Mouse (Mus musculus) erythroblast, adult 5-6 weeks (primary cell): Measurements from ENCODE around the gene Akr1c13. TPM values are rescaled to one million over a fixed set of nuclear protein-coding genes. Genes with fewer than 3 reads are reported as not detected.

Source experiments
- ATAC-seq: replicated peaks from 2 replicates; pipeline ENCODE4 v1.8.0; 2016; ENCODE audit warnings: moderate number of reproducible peaks, mild to moderate bottlenecking, moderate TSS enrichment, inconsistent platforms; ENCODE audit not compliant: poor library complexity, low FRiP score, severe bottlenecking
- total RNA-seq, 2 experiments: library from RNA; stranded (forward) in 1 of 2; stranded (reverse) in 1 of 2; fragments of 150-400 nt in 1 of 2; fragments of 200-764, 138-1000 nt in 1 of 2; gene quantifications; 2 replicates each; pipeline versions ENCODE4 v1.2.3 to v1.2.4; 2015 to 2017; ENCODE audit warnings: low replicate concordance in 2 of 2

Akr1c13 gene
- total RNA-seq, 2 experiments from 2014 or later: 2.7 to 12.1 TPM

DNA sequence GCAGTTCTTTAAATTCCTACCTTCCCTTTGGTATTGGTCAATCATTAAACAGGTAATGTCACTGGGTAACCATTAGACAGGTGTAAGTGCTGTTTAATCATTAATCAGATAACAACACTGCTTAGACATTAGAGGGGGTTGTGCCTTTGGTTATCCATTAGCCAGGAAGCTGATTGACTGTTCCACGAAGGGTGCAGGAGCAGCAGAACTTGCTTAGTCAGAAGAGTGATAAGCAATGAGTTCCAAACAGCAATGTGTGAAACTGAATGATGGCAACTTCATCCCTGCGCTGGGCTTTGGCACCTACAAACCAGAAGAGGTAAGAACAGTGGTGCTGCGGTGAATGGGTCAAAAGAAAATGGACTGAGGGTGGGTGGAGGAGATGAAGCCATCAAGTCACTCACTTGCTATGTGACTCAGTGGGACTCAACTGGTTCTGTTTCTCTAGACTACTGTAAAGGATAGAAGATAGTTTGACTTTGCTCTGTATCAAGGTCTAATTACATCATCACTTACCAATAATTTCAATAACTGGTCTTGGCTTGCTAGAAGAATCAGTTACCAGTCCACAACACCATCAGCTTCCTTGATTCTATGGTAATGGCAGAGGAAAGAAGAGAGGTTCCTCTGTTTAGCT lies 42.7 kb downstream of the Akr1c13 start:
- ATAC-seq: no peak

DNA sequence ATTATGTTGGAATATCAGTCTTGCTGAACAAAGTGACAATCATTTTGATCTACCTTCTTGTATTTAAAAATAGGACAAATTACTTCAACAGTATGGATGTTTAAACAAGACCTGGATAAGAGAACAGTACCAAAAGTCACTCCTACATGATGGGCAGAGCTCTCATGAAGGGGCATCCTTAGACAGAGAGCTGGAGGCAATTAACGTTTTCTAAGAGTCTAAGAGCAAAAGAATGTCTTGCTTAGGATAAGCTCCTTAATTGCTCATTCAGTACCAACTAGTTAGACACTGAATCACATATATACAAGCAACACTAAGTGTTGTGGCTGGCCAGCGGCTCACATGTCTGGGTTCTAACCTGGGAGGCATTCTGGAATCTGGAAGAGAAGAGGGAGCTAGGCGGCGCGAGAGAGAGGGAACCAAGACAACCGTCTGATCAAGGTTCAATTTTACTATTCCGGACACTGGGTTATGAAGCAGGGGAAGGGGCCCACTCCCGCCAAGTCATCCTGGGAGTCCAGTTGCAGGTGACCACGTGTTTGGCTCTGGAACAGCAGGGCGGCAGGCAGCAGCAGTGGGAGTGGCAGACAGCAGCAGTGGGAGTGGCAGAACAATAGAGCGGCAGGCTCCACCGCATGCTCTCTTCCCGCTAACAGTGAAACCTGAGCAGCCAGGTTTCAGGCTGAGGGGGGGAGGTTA lies 54.1 kb downstream of the Akr1c13 start:
- ATAC-seq: no peak

DNA sequence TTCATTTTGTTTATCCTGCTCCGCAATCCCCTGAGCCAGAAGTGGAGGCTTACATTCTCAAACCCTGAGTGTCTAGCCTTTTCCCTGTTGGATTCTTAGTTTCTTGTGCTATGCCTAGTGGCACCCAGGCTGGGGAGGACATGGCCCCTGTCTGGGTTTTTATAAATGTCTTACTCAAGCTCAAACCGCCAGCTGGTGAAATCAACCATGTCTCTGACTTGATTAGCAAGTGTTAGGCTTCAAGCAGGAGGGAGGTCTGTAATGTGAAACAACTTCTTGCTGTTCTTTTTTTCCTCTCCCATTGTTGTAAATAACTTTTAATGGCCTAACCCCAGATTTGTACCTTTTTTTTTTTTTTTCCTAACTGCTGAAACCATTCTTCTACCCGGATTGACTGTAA lies 58.4 kb downstream of the Akr1c13 start:
- ATAC-seq: no peak

Other genes starting within 250 kb of the Akr1c13 start
- not detected in 2 replicates for gene Ucn3, start 245.8 kb upstream of the Akr1c13 start, total RNA-seq (2015; ENCODE audit: low replicate concordance)
- gene Ucn3, start 245.8 kb upstream of the Akr1c13 start, total RNA-seq (2017; ENCODE audit: low replicate concordance): not detected in 2 replicates
- not detected in 2 replicates for gene Akr1c14, start 142.1 kb upstream of the Akr1c13 start, total RNA-seq (2015; ENCODE audit: low replicate concordance)
- not detected in 2 replicates for gene Akr1c14, start 142.1 kb upstream of the Akr1c13 start, total RNA-seq (2017; ENCODE audit: low replicate concordance)
- not detected in 2 replicates for gene Akr1c18, start 40.5 kb upstream of the Akr1c13 start, total RNA-seq (2015; ENCODE audit: low replicate concordance)
- gene Akr1c18, start 40.5 kb upstream of the Akr1c13 start, total RNA-seq (2017; ENCODE audit: low replicate concordance): not detected in 2 replicates
- gene Akr1c19, start 37.5 kb downstream of the Akr1c13 start, total RNA-seq (2015; ENCODE audit: low replicate concordance): not detected in 2 replicates
- gene Akr1c19, start 37.5 kb downstream of the Akr1c13 start, total RNA-seq (2017; ENCODE audit: low replicate concordance): not detected in 2 replicates
- gene Akr1c12, start 88.3 kb downstream of the Akr1c13 start, total RNA-seq (2015; ENCODE audit: low replicate concordance): 1.2 TPM in 1 of 2 replicates, not detected in the other
- not detected in 2 replicates for gene Akr1c12, start 88.3 kb downstream of the Akr1c13 start, total RNA-seq (2017; ENCODE audit: low replicate concordance)
- not detected in 2 replicates for gene Akr1c6, start 243.2 kb downstream of the Akr1c13 start, total RNA-seq (2015; ENCODE audit: low replicate concordance)
- gene Akr1c6, start 243.2 kb downstream of the Akr1c13 start, total RNA-seq (2017; ENCODE audit: low replicate concordance): not detected in 2 replicates